Mouse (Mus musculus): ENCODE data around the gene Lin28a.

GRCm38 (mm10) chr4:134051912-134052311 lies 33.3 kb upstream of the Lin28a start:
- TF ChIP-seq CTCF (IDR thresholded peaks at IDR 0.05 in 2 of 3, conservative IDR thresholded peaks at IDR 0.05 in 1 of 3; ENCODE audit: control insufficient read depth in 1 of 3, insufficient read depth in 1 of 3, low read depth in 2 of 3, low read length in 3 of 3, poor library complexity in 1 of 3, severe bottlenecking in 1 of 3) (no peak), EP300 (IDR thresholded peaks at IDR 0.05; ENCODE audit: low read depth in 1 of 2, low read length in 2 of 2) (no peak), MAZ (IDR thresholded peaks at IDR 0.05; ENCODE audit: low read depth, low read length) (no peak), USF1 (IDR thresholded peaks at IDR 0.05; ENCODE audit: low read depth, low read length) (no peak), NELFE (IDR thresholded peaks at IDR 0.05; ENCODE audit: low read depth, low read length) (no peak)

Data from MEL (cell line).